Mouse (Mus musculus) midbrain, embryonic 13.5 days (tissue): ENCODE results near the gene Cuedc1. TPM values are rescaled to one million over a fixed set of nuclear protein-coding genes. Genes with fewer than 3 reads are reported as not detected.

ENCODE experiments used
- ATAC-seq: fragments of 200-750 bp; cut with Nextera tagmentation; 2 replicates; pipeline ENCODE4 v1.8.0; 2017; ENCODE audit warnings: mild to moderate bottlenecking, moderate TSS enrichment, moderate library complexity
- H3K27ac ChIP-seq: fragments of 300-500 bp; sonication (generic); 2 replicates; pipeline ENCODE4 v1.5.1; 2015; ENCODE audit warnings: inconsistent platforms, mild to moderate bottlenecking, moderate library complexity
- H3K27me3 ChIP-seq: fragments of 300-500 bp; sonication (generic); 2 replicates; pipeline ENCODE4 v1.6.1; 2015; ENCODE audit warnings: mild to moderate bottlenecking, inconsistent platforms
- H3K36me3 ChIP-seq: fragments of 300-500 bp; sonication (generic); 2 replicates; pipeline ENCODE4 v1.6.1; 2015; ENCODE audit warnings: mild to moderate bottlenecking, inconsistent platforms
- H3K4me1 ChIP-seq: fragments of 300-500 bp; sonication (generic); replicated peaks from 2 replicates; pipeline ENCODE4 v1.6.1; 2015; ENCODE audit warnings: inconsistent platforms
- H3K4me2 ChIP-seq: fragments of 300-500 bp; sonication (generic); replicated peaks from 2 replicates; pipeline ENCODE4 v1.6.1; 2015; ENCODE audit warnings: moderate library complexity, mild to moderate bottlenecking, inconsistent platforms
- H3K4me3 ChIP-seq: fragments of 300-500 bp; sonication (generic); replicated peaks from 2 replicates; pipeline ENCODE4 v1.5.1; 2015; ENCODE audit warnings: mild to moderate bottlenecking, inconsistent platforms
- H3K9ac ChIP-seq: fragments of 300-500 bp; sonication (generic); replicated peaks from 2 replicates; pipeline ENCODE4 v1.6.1; 2015; ENCODE audit warnings: mild to moderate bottlenecking, inconsistent platforms
- H3K9me3 ChIP-seq: fragments of 300-500 bp; sonication (generic); 2 replicates; pipeline ENCODE4 v1.6.1; 2016; ENCODE audit warnings: mild to moderate bottlenecking, inconsistent platforms
- WGBS: fragments of 180-500 bp; shearing (Covaris S2); methylation state at CpG from one replicate; pipeline ENCODE4 v1.1.7; 2015; 5-methylcytosine and 5-hydroxymethylcytosine counted together
- polyA plus RNA-seq: library from polyadenylated mRNA; unstranded; fragments of >200 nt; fragmentation: Nextera tagmentation; extraction: Ambion mirVana; gene quantifications from 2 replicates; pipeline ENCODE4 v1.2.1, GENCODE M21; 2015

The Cuedc1 gene
- polyA plus RNA-seq, 1 experiment from 2014 or later: 46.1 TPM

- Histone ChIP-seq H3K27ac (peak overlapping the region; percentile 76), H3K4me2 (no peak overlapping the region), H3K4me1 (peaks cover 50% of the 10 kb centered on the region), H3K36me3 (no peaks in the 10 kb centered on the region), H3K27me3 (no peaks in the 10 kb centered on the region), H3K4me3 (no peak overlapping the region), H3K9ac (no peak overlapping the region), H3K9me3 (no peaks in the 10 kb centered on the region)
- 11% methylated on average over 5 of the region's 5 CpGs for WGBS
- ATAC-seq: peak; percentile 79; the same call in 1 of the 2 replicates
These were observed 28.5 kb downstream of the Cuedc1 start for GRCm38 (mm10) chr11:88126306-88126793.

- Histone ChIP-seq H3K27ac (no peak overlapping the region), H3K36me3 (no peaks in the 10 kb centered on the region), H3K4me2 (no peak overlapping the region), H3K4me3 (no peak overlapping the region), H3K27me3 (no peaks in the 10 kb centered on the region), H3K9me3 (no peaks in the 10 kb centered on the region), H3K9ac (no peak overlapping the region), H3K4me1 (peaks cover 35% of the 10 kb centered on the region)
- WGBS: 91% methylated on average over 9 of the region's 9 CpGs
- no peak for ATAC-seq
These were observed 30.6 kb downstream of the Cuedc1 start for GRCm38 (mm10) chr11:88128461-88128860.

- WGBS: 59% methylated on average over 3 of the region's 3 CpGs
- H3K4me2 ChIP-seq: no peak overlapping the region
- H3K9me3 ChIP-seq: no peaks in the 10 kb centered on the region
- H3K4me3 ChIP-seq: no peak overlapping the region
- no peaks in the 10 kb centered on the region for H3K36me3 ChIP-seq
- no peak overlapping the region for H3K27ac ChIP-seq
- ATAC-seq: no peak
- peaks cover 28% of the 10 kb centered on the region for H3K4me1 ChIP-seq
- H3K27me3 ChIP-seq: no peaks in the 10 kb centered on the region
- no peak overlapping the region for H3K9ac ChIP-seq
These were observed 31.4 kb downstream of the Cuedc1 start for GRCm38 (mm10) chr11:88129281-88129680.

DNA sequence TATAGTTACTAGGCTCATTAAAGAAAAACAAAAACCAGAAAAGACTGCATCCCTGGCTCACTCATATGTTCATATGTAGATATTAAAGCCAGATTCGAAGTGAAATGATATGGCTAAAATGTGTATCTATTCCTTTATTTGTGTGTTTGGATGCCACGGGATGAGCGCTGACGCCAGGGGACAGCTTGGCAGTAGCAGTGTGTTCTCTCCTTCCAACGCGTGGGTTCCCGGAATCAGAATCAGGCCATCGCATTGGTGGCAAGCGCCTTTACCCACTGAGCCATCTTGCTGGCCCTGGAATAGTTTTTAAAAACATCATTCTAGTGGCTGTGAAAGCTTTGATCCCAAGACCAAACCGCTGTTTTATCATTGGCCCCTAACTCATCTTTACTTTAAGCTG, 32.1 kb downstream of the Cuedc1 start:
- Histone ChIP-seq H3K36me3 (no peaks in the 10 kb centered on the region), H3K4me2 (no peak overlapping the region), H3K4me3 (no peak overlapping the region), H3K4me1 (peaks cover 26% of the 10 kb centered on the region), H3K27ac (no peak overlapping the region), H3K27me3 (no peaks in the 10 kb centered on the region), H3K9me3 (no peaks in the 10 kb centered on the region), H3K9ac (no peak overlapping the region)
- 98% methylated on average over 10 of the region's 10 CpGs for WGBS
- ATAC-seq: no peak

DNA sequence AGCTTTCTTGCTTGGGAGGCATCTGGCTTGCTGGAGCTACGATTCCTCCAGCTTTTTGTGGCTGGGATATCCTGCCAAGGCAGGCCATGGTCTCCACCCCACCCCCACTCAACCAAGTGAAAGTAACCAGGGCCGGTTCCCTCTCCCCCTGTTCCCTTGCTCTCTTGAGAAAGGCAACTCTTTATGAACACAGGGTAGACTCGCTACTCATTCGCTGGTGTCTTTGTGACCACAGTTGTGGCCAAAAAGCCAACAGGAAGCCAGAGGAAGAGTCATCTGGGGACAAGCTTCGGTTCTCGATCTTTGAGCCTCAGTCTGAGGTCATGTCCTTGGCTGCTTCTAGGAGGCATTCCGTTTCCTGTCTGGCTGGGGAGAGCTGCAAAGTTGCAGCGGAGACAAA, 34.0 kb downstream of the Cuedc1 start:
- H3K4me3 ChIP-seq: no peak overlapping the region
- WGBS: 81% methylated on average over 8 of the region's 8 CpGs
- no peaks in the 10 kb centered on the region for H3K9me3 ChIP-seq
- 0 out of 2 replicates have a peak, but pooled peaks cover 7% of the 10 kb centered on the region for H3K4me1 ChIP-seq
- no peaks in the 10 kb centered on the region for H3K27me3 ChIP-seq
- no peak for ATAC-seq
- no peak overlapping the region for H3K9ac ChIP-seq
- no peak overlapping the region for H3K27ac ChIP-seq
- H3K36me3 ChIP-seq: no peaks in the 10 kb centered on the region
- no peak overlapping the region for H3K4me2 ChIP-seq

DNA sequence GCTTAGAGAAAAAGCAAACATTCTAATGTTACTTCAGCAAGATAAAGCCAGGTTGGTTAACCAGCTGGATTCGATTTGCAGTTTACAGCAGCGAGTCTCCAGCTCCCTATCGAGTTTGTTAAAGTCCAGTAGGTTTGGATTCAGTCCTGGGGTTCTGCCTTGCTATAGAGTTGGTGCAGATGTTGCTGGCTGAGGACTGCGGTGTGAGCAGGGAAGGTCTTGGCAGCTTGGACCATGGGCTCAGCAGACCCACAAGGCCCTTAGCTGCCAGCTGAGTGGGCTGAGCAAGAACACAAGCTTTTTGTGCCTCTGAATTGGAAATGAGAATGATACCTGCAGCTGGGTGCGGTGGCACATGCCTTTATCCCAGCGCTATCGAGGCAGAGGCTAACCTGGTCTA, 37.4 kb downstream of the Cuedc1 start:
- WGBS: 66% methylated on average over 7 of the region's 7 CpGs

DNA sequence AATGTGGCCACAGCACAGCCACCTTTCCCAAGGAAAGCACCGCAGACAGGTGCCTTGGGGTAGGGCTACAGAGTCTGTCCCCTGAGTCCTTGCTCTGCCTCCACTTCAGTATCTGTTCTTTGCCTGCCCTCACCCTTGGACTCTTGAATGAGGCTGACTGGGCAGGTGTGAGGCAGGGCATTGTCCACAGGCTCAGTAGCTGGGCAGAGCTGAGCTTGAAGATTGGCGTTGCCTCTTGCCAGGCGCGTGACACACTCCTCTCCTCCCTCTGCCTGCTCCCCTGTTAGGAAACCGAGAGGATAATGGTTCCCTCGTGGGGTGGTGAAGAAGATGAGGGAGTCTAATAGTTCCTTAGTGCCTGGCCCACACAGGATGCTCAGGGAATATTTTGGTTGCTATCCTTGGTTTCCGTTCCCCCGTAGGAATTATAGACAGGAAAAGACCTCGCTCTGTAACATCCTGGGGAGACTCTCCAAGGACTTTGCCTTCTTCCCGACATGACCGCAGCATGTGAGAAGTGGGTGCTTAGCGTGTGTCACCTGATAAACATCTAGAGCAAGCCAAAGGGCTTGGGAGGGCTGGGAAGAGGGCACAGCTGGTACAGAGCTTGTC, 40.1 kb downstream of the Cuedc1 start:
- H3K4me2 ChIP-seq: peak overlapping the region; percentile 47
- ATAC-seq: no peak
- H3K27me3 ChIP-seq: no peaks in the 10 kb centered on the region
- 53% methylated on average over 12 of the region's 12 CpGs for WGBS
- H3K4me1 ChIP-seq: peaks cover 58% of the 10 kb centered on the region
- H3K4me3 ChIP-seq: no peak overlapping the region
- H3K27ac ChIP-seq: peak overlapping the region; percentile 94
- no peaks in the 10 kb centered on the region for H3K36me3 ChIP-seq
- no peak overlapping the region for H3K9ac ChIP-seq
- no peaks in the 10 kb centered on the region for H3K9me3 ChIP-seq

More for the DNA sequence above, 37.4 kb downstream of the Cuedc1 start:
- Histone ChIP-seq H3K4me2 (no peak overlapping the region), H3K9me3 (no peaks in the 10 kb centered on the region), H3K9ac (no peak overlapping the region), H3K27me3 (no peaks in the 10 kb centered on the region), H3K27ac (peak overlapping the region; percentile 37; the same call in 1 of the 2 replicates), H3K4me1 (peaks cover 31% of the 10 kb centered on the region), H3K36me3 (no peaks in the 10 kb centered on the region), H3K4me3 (no peak overlapping the region)
- no peak for ATAC-seq

DNA sequence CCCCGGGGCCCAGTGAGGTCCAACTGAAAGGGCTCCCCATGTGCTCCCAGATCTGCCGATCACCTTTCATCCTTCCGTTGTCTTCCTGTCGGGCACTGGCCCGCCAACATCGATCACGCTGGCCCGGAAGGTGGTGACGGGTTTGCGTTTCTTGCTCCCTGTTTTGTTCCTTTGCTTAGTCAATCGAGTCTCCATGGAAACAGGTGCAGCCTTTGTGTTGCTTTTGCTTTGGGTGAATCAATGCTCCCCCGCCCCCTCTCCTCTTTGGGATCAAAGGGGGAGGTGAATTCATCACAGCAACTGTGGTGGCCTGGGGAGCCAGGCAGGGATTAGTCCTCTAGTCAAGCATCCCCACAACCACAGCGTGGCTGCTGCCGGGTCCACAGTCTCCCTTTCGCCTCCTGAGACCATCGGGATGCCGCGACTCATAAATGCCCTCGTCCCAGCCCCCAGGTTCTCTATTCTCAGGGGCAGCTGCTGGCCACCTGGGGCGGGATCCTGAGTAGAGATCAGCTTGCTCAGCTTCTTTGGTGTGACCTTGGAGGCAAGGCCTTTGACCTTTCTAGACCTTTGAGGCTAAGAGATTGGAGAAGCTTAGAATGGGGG, 41.5 kb downstream of the Cuedc1 start:
- peaks cover 67% of the 10 kb centered on the region for H3K4me1 ChIP-seq
- ATAC-seq: peak; percentile 74
- peak overlapping the region; percentile 94 for H3K27ac ChIP-seq
- no peaks in the 10 kb centered on the region for H3K36me3 ChIP-seq
- H3K4me2 ChIP-seq: peak overlapping the region; percentile 47
- H3K27me3 ChIP-seq: no peaks in the 10 kb centered on the region
- peak overlapping the region; percentile 3 for H3K4me3 ChIP-seq
- H3K9ac ChIP-seq: peak overlapping the region; percentile 53
- WGBS: 2% methylated on average over 20 of the region's 20 CpGs
- no peaks in the 10 kb centered on the region for H3K9me3 ChIP-seq

GRCm38 (mm10) chr11:88140066-88141060, 42.5 kb downstream of the Cuedc1 start:
- Histone ChIP-seq H3K4me3 (no peak overlapping the region), H3K9ac (no peak overlapping the region; the same call in 1 of the 2 replicates), H3K36me3 (no peaks in the 10 kb centered on the region), H3K4me1 (peaks cover 69% of the 10 kb centered on the region), H3K27ac (peak overlapping the region; percentile 94), H3K9me3 (no peaks in the 10 kb centered on the region), H3K4me2 (peak overlapping the region; percentile 47; the same call in 1 of the 2 replicates), H3K27me3 (no peaks in the 10 kb centered on the region)
- peak; percentile 38; the same call in 1 of the 2 replicates for ATAC-seq
- WGBS: 9% methylated on average over 13 of the region's 13 CpGs

GRCm38 (mm10) chr11:88142362-88142761, 44.5 kb downstream of the Cuedc1 start:
- Histone ChIP-seq H3K36me3 (no peaks in the 10 kb centered on the region), H3K4me3 (no peak overlapping the region), H3K9me3 (no peaks in the 10 kb centered on the region), H3K4me2 (no peak overlapping the region), H3K9ac (no peak overlapping the region), H3K27ac (peak overlapping the region; percentile 74), H3K27me3 (no peaks in the 10 kb centered on the region), H3K4me1 (peaks cover 85% of the 10 kb centered on the region)
- WGBS: 14% methylated on average over 8 of the region's 8 CpGs
- peak; percentile 40 for ATAC-seq

DNA sequence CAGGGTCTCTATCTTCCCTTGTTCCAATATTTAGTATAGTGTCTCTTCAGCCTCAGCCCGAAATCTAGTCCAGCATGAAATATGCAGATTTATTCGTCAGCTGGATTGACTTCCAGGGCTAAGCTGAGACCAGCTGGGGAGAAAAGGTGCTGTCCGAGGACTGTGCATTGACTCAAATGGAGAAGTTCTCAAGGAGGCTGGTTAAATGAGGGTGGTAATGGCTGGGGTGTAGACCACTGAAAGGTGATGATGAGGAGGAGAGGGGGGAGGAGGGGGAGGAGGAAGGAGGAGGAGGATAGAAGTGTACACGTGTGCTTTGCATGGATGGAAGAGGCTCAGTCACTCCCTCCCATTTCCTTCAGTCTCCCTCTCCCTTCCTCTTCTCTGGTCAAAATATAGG, 46.2 kb downstream of the Cuedc1 start:
- Histone ChIP-seq H3K27ac (no peak overlapping the region), H3K36me3 (no peaks in the 10 kb centered on the region), H3K4me3 (no peak overlapping the region), H3K4me2 (no peak overlapping the region), H3K9ac (no peak overlapping the region), H3K4me1 (peaks cover 83% of the 10 kb centered on the region), H3K27me3 (no peaks in the 10 kb centered on the region), H3K9me3 (no peaks in the 10 kb centered on the region)
- ATAC-seq: no peak
- WGBS: 26% methylated on average over 4 of the region's 4 CpGs
